Mouse (Mus musculus) regulatory T cell (primary cell): ENCODE data around the gene Dct.

Experiments used
- in situ Hi-C: fragments of 300-600 bp; cut with MboI, MseI; formaldehyde crosslinking; loops from one replicate; pipeline ENCODE4 v1.15.1; 2025; ENCODE audit warnings: high pct_unique_total_duplicates

The Dct gene

DNA sequence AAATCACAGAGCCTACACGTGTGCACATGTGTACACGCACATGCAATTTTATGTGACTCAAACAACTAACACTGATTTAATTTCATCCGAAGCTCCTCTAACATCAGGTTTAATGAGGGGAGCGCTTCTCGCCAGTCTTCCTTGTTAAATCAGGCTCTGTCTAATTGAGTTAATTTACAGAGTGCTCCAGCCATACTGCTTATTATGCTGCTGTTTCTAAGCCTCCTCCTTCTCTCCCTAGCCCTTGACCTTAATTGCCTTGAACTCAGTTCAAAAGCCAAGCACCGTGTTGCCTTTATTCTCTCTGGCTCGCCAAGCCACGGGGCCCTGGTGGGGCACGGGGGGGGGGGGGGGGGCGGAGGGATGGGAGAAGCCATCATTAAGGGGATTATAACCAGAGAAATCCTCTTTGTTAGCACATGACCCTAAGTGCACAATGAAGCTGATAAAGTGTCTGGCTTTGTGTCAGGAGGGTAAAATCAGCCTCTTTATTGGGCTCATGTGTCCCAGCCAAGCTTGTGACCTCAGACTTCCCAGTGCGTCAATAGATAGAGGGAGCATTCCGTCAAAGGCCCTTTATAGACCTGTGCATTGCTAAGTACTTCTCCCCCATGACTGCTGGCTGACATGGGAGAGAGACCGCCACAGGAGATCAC lies at the start of gene Dct:
TSS of gene Dct (minus strand) at position 270 of the 656 bp plus-strand sequence.
- in situ Hi-C loops = loop anchor here (25.0 kb wide), 1 partner anchor 1260 kb away; no protein-coding TSS in a partner anchor

DNA sequence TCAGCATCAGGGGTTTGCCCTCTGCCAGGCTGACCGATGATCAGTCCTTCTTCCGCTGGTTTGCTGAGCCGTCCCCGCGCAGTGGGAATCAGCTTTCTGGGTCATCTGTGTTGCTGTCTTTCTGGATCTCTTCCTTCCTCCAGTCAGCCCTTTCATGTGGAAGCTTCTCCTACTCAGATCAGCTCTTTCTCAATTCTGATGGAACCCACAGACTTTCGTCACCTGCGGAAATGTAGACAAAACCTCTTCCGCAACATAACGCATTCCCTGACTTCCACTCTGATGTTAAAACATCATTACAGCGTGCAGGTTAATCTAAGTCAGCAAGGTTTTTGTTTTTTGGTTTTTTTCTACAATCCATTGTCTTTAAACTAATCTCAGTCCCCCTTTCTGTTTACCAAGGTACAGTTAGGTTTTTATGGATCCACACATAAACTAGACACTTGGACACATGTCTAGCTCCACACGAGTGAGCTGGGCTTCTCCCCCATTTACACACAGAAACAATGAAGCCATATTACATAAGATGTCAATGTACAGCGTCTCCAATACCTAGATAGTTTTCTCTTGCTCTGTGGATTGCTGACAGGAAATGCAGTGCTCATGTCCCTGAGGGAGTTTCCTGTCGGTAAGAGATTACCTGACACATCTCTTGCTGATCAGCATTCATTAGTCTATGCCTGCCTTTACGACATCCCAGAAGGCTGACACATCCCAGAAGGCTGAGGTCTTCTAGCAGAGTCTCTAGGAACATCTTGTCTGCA lies 49.4 kb upstream of the Dct start:
- in situ Hi-C loops = no loop called here

DNA sequence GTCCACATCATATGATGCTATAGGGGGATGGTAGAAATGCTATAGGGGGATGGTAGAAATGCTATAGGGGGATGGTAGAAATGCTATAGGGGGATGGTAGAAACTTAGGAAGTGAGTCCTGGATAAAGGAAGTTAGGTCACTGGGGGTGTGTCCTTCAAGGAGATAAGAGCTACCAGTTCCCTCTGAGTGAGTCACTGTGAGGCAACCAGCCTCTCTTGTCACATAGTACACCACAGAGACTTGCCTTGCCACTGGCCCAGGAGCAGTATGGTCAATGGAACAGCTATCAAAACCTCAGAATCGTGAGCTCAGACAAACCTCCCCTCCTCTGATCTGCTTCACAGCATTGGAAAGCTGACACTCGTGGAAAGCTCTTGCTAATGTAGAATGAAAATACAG lies 46.2 kb upstream of the Dct start:
- in situ Hi-C loops = no loop called here

GRCm38 (mm10) chr14:118089806-118090392 lies 37.9 kb upstream of the Dct start:
- in situ Hi-C loops = loop anchor here (5.0 kb wide), 1 partner anchor 42 kb away; the partner anchor contains the start of gene Tgds

GRCm38 (mm10) chr14:118089215-118089805 lies 37.3 kb upstream of the Dct start:
- in situ Hi-C loops = loop anchor here (5.0 kb wide), 1 partner anchor 43 kb away; the partner anchor contains the start of gene Tgds

- in situ Hi-C loops = loop anchor here (5.0 kb wide), 1 partner anchor 44 kb away; the partner anchor contains the start of gene Tgds
Observed at GRCm38 (mm10) chr14:118088437-118089207, 36.6 kb upstream of the Dct start.

GRCm38 (mm10) chr14:118086271-118087035 lies 34.4 kb upstream of the Dct start:
- in situ Hi-C loops = loop anchor here (5.0 kb wide), 1 partner anchor 46 kb away; the partner anchor contains the start of gene Tgds

DNA sequence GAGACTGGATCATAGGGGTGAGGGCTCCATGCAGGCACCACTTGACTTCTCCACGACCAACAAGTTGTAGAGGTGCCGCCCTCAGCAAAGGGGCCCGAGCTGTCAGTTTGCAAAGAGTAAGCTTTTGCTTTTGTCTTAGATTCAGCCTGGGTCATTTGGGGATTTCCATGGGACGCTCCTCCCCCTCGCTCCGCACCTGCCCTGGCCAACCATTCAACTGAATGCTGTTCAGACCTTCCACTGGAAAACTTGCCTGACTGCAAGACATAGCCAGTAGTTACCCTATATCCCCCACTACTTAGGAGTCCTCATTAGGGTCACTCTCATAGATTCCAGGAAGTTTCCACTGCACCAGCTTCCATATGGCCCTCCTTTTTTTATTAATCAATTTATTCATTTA lies 31.8 kb upstream of the Dct start:
- in situ Hi-C loops = no loop called here

DNA sequence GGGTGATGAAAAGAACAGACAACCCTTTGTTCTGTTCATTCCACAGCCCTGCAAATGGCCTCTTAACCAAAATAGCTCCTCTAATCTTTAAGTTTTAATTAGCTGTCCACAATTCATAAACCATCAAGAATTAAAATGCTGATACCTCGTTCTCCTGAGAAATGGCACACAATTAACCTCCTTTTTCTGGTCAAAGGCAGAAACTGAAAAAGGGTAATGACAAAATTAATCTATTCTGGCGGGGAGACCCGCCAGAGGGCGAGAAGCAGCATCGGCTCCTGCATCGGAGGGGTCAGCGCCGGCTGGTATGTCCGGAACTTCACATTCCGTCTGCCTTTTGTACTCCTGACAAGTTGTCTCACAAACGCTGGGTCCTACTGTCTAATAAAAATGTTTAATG lies 28.6 kb upstream of the Dct start:
- in situ Hi-C loops = no loop called here

- in situ Hi-C loops = loop anchor here (25.0 kb wide), 1 partner anchor 1242 kb away; no protein-coding TSS in a partner anchor
Observed at GRCm38 (mm10) chr14:118070100-118070499, 18.1 kb upstream of the Dct start.

- in situ Hi-C loops = loop anchor here (25.0 kb wide), 1 partner anchor 1243 kb away; no protein-coding TSS in a partner anchor
Observed at GRCm38 (mm10) chr14:118069439-118070079, 17.5 kb upstream of the Dct start.

DNA sequence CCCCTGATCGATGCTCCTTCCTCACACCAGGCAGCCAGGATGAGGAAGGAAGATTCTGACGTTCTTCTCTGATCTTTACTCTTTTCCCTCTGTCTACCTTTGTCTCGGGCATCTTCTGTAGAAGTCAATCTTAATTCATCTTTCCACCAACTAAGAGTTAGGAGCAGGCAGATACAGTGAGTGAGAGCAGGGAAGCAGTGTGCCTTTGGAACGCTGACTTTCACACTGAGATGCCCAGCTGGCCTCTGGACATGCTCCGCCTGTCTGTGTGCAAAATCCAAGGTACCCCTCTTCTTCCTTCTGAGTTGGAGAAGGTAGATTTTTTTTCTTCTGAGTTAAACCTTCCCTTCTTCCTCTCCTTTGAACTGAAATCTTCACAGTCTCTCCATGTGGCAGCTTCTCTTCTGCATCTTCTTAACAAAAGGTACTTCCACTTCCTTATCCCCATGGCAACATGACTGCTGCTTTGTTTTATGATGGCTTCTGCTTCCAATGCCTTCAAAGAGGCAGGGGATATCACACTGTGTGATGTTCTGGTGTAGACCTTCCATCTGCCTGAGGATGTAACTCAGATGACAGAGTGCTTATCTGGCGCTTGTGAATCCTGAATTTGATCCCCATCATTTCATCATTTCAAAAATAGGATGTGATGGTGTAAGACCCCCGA lies 9.9 kb upstream of the Dct start:
- in situ Hi-C loops = loop anchor here (25.0 kb wide), 1 partner anchor 1250 kb away; no protein-coding TSS in a partner anchor

DNA sequence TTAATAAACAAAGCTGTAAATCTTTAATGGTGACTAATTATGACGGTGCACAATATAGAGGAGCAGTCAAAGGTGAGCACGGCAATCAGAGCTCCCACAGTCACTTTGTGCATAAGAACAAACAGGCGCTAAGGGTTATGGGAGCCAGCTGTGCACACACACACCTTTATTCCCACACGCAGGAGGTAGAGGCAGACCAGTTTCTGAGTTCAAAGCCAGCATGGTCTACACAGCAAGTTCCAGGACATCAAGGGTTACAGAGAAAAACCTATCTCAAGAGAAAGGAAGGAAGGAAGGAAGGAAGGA lies 6.5 kb upstream of the Dct start:
- in situ Hi-C loops = loop anchor here (25.0 kb wide), 1 partner anchor 1254 kb away; no protein-coding TSS in a partner anchor

DNA sequence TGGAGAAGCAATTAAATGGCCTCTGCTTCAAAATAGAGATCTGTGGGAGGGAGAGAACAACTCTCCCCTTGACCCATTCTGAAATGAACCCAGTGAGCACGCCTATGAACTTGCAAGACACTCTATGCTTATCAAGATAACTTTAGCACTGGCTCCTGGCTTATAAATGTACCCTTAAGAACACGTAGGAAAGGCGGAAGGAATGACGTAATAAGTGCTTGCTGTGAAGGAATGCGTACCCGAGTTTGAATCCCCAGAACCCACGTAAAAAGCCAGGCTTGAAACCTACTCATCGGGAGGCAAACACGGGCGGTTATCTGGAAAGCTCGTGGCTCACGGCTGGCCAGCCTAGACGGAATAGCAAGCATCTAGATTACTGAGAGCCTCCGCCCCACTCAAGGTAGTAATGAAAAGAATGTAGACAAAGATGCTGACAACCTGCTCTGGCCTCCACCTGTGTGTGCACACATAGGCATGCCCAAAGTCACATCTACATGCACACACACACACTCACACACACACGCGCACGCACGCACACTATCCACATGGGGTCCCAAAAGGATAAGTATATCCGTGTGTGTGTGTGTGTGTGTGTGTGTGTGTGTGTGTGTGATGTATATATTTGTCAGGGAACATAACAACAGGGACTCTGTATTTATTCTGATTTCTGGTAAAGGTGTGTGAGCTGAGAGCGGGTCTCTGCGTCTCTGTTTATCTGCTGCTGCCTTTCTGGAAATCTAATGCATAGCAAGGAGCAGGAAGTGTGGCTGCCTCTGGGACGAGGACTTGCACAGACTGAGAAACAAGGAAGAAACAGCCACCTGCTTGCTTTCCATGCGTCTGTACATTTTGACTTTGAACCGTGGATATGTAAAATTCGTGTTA lies 5.9 kb upstream of the Dct start:
- in situ Hi-C loops = loop anchor here (25.0 kb wide), 1 partner anchor 1254 kb away; no protein-coding TSS in a partner anchor

DNA sequence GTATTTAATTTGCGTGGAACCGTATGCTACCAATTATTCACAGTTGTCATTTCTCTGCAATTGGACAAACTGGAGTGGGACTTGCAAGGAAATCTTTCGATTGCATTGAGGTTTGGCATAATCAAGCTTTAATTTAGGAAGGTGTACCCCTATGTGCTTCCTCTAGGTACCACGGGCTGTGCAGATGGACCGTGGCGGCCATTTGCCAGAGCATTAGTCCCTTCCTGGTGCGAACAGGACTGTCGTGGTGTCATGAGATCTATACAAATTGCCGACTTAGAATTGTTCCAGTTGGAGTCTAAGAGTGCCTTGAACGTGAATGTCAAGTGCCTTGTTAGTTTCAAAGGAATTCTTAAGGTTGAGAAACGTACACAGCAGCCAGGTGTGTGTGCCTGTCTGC lies 726 bp upstream of the Dct start:
- in situ Hi-C loops = loop anchor here (25.0 kb wide), 1 partner anchor 1260 kb away; no protein-coding TSS in a partner anchor

DNA sequence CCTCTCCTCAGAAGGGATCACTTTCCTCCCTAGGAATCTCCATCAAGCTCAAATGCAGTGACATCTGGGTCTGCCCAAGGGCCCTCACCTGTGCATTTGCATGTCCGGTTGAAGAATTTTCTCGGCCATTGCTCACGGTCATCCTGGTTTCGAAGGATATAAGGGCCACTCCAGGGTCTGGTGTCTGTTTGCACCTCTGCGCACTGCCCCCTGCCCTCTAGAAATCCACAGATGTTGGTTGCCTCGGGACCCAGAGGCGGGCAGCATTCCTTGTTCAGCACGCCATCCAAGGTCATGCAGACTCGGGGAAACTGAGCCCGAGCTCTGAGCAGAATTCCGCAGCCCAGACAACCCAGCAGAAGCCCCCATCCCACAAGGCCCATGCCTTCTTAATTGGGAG lies 648 bp downstream of the Dct start:
- in situ Hi-C loops = loop anchor here (25.0 kb wide), 1 partner anchor 1261 kb away; no protein-coding TSS in a partner anchor

GRCm38 (mm10) chr14:118050990-118051389 lies 1.1 kb downstream of the Dct start:
- in situ Hi-C loops = loop anchor here (25.0 kb wide), 1 partner anchor 1261 kb away; no protein-coding TSS in a partner anchor

DNA sequence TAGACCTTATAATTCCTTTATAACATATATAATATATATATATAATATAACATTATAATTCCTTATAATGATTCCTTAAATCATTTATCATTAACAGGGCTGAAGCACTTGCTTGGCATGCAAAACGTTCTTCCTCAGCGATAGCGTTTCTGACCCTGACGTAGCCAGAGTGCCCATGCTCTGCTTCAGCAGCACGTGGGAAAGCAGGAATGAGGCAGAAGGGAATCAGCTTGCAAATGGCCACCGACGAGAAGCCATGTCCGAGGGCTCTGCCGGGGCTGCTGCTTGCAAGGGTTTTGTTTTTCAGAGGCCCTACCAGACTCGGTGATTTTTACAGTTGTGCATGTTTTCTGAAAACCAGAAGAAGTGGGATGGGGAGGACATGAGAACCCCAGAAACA lies 1.6 kb downstream of the Dct start:
- in situ Hi-C loops = loop anchor here (25.0 kb wide), 1 partner anchor 1262 kb away; no protein-coding TSS in a partner anchor
